Mouse (Mus musculus): ENCODE data around the gene Tmem198b.

Gene Tmem198b

GRCm38 (mm10) chr10:128772895-128773294 is 31.3 kb downstream of the Tmem198b start:
- no peak for TF ChIP-seq GATA4 (IDR thresholded peaks at IDR 0.05; ENCODE audit: insufficient replicate concordance, low read length)
